Mouse (Mus musculus) liver, adult 2 months (tissue): ENCODE results near the gene Dctd. TPM values are rescaled to one million over a fixed set of nuclear protein-coding genes. Genes with fewer than 3 reads are reported as not detected.
A peak's percentile ranks its signal among the peaks of the same experiment; 100 is the strongest.

ENCODE experiments used
- DNase-seq: peaks from one replicate; pipeline ENCODE4 v3.0.0-alpha.2; 2011; ENCODE audit warnings: low read depth, low spot score; ENCODE audit errors: extremely low read depth
- H3K27ac ChIP-seq: fragments of 200-500 bp; replicated peaks from 2 replicates; pipeline ENCODE4 v1.5.1; 2012; ENCODE audit warnings: low read depth, mild to moderate bottlenecking, control low read depth, inconsistent platforms, low read length; ENCODE audit not compliant: insufficient read depth
- H3K27me3 ChIP-seq: fragments of 200-500 bp; 2 replicates; pipeline ENCODE4 v1.6.1; 2012; ENCODE audit warnings: mild to moderate bottlenecking, moderate library complexity, low read length, inconsistent platforms; ENCODE audit not compliant: control insufficient read depth, insufficient read depth
- H3K36me3 ChIP-seq: fragments of 200-500 bp; 2 replicates; pipeline ENCODE4 v1.6.1; 2012; ENCODE audit warnings: low read length, inconsistent platforms; ENCODE audit not compliant: control insufficient read depth, insufficient read depth
- H3K4me1 ChIP-seq: fragments of 200-500 bp; 2 replicates; pipeline ENCODE4 v1.6.1; 2011; ENCODE audit warnings: low read length; ENCODE audit not compliant: control insufficient read depth, insufficient read depth
- H3K4me3 ChIP-seq: fragments of 200-500 bp; 2 replicates; pipeline ENCODE4 v1.5.1; 2011; ENCODE audit warnings: low read depth, mild to moderate bottlenecking, control low read depth, low read length, moderate library complexity; ENCODE audit not compliant: insufficient read depth
- H3K79me2 ChIP-seq: fragments of 200-500 bp; 2 replicates; pipeline ENCODE4 v1.6.1; 2012; ENCODE audit warnings: inconsistent platforms, mild to moderate bottlenecking, low read length, moderate library complexity; ENCODE audit not compliant: control insufficient read depth, insufficient read depth
- H3K9ac ChIP-seq: fragments of 200-500 bp; 2 replicates; pipeline ENCODE4 v1.6.1; 2012; ENCODE audit warnings: low read depth, mild to moderate bottlenecking, control low read depth, inconsistent platforms, low read length
- CTCF ChIP-seq: fragments of 200-500 bp; IDR thresholded peaks from 2 replicates; pipeline ENCODE4 v1.5.1; 2011; ENCODE audit warnings: low read depth, low read length, control low read depth
- POLR2A ChIP-seq: fragments of 200-500 bp; IDR thresholded peaks from 2 replicates; pipeline ENCODE4 v1.6.1; 2011; ENCODE audit warnings: low read length, control low read depth; ENCODE audit not compliant: insufficient read depth; ENCODE audit errors: extremely low read depth
- WGBS: fragments of 180-500 bp; shearing (Covaris S2); methylation state at CpG from one replicate; pipeline ENCODE4 v1.1.7; 2018; 5-methylcytosine and 5-hydroxymethylcytosine counted together
- polyA plus RNA-seq: library from polyadenylated mRNA; depleted of rRNA; stranded (reverse); fragments of >200 nt; gene quantifications from 2 replicates; pipeline ENCODE4 v1.2.3, GENCODE M21; 2012
- total RNA-seq: library from RNA; depleted of rRNA; stranded (reverse); fragments of >200 nt; gene quantifications from 2 replicates; pipeline ENCODE4 v1.2.3, GENCODE M21; 2014

The Dctd gene
- total and polyA plus RNA-seq, 2 experiments = 0.09 to 0.35 TPM

DNA sequence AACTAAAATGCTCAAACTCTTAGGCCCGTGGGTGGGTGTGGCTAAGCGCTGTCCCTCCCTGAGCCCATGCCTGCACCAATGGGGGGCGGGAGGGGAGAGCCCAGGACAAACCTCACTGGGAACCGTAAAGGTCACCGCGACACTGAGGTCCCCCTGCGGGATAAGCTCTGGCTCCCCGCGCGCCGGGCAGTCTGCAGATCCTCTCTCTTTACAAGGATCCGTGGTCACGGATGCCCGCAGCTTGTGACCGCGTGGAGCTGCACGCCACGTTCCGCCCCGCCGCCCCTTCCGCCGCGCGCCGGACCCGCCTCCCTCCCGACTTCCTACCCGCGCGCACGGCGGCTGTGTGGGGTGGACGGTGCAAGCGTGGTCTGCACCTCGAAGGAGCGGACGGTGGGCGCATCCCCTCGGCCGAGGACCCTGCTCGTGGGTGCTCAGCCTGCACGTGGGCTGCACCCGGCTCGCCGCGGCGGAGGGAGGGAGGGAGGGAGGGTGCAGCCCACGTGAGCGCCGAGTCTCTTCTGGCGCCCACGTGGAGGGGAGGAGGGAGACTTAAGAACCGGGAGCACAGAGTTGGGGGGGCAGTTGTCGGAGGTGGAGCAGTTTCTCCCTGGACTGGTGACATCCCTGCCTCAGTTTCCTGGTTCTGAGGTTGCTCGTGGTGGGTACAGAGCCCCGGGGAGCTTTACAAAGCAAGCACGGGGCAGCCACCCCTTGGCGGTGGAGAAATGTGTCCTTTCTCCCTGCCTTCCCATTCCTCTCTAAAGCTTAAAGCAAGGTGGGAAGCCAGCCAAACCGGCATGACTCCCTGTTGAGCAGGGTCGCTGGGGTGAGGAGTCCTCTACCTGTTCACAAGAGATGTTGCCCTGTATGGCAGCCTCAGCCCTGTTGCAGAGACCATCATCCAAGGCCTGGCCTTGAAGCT is 11.2 kb downstream of the Dctd start:
- H3K36me3 ChIP-seq = no peaks in the 10 kb centered on the region
- peak overlapping the region; percentile 90 for H3K4me3 ChIP-seq
- no peaks in the 10 kb centered on the region for H3K79me2 ChIP-seq
- no peaks in the 10 kb centered on the region for H3K27me3 ChIP-seq
- no peak for DNase-seq
- no peaks in the 10 kb centered on the region for H3K4me1 ChIP-seq
- under 1% methylated on average over 60 of the region's 61 CpGs for WGBS
- no peak for TF ChIP-seq CTCF
- no peak for TF ChIP-seq POLR2A
- H3K9ac ChIP-seq = peak overlapping the region; percentile 71
- H3K27ac ChIP-seq = no peak overlapping the region

DNA sequence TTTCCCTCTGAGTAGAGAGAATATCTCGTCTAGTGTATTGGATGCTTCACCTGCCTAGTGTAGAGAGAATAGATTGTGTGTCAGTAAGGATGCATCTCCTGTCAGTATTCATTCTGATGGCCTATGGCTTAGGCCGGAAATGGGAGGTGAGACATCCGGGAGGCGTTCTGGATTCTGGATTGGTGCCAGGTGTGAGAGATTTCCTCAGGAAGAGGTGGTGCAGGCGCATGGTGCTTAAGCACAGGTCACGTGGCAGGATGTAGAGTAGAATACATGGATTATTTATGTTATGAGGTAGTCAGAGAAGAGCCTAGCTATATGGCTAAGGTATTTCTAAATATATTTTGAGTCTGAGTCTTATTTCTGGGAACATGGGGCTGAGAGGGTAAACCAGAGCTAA is 15.7 kb downstream of the Dctd start:
- DNase-seq = no peak
- WGBS = 85% methylated on average over 6 of the region's 6 CpGs

DNA sequence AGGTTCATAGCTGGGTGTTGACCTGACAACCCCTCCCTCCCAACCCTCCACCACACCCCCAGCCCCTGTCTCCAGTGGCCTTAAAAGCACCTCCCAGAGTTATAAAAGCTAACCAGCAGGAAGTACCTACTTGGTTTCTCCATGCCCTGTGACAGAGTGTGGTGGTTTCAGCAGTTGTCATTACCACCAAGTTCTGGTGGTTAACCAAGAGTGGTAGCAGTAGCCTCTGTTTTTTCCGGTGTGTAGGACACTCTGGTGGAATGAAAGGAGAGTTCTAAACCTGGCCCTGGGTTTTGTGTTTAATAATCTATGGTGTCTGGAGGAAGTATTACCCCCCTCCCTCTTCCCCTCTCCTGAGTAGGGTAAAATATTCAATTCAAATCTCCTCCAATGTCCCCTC is 24.1 kb downstream of the Dctd start:
- 100% methylated on average over 1 of the region's 1 CpGs for WGBS
- Histone ChIP-seq H3K4me1 (no peaks in the 10 kb centered on the region), H3K79me2 (no peaks in the 10 kb centered on the region), H3K36me3 (no peaks in the 10 kb centered on the region), H3K9ac (no peak overlapping the region), H3K27ac (no peak overlapping the region), H3K4me3 (no peak overlapping the region), H3K27me3 (no peaks in the 10 kb centered on the region)
- DNase-seq = no peak
- TF ChIP-seq POLR2A (no peak), CTCF (no peak)

More for the DNA sequence above, 15.7 kb downstream of the Dctd start:
- H3K27me3 ChIP-seq = no peaks in the 10 kb centered on the region
- H3K9ac ChIP-seq = no peak overlapping the region
- no peak for TF ChIP-seq POLR2A
- no peak for TF ChIP-seq CTCF
- H3K4me1 ChIP-seq = no peaks in the 10 kb centered on the region
- no peak overlapping the region for H3K4me3 ChIP-seq
- no peaks in the 10 kb centered on the region for H3K36me3 ChIP-seq
- no peaks in the 10 kb centered on the region for H3K79me2 ChIP-seq
- no peak overlapping the region for H3K27ac ChIP-seq

DNA sequence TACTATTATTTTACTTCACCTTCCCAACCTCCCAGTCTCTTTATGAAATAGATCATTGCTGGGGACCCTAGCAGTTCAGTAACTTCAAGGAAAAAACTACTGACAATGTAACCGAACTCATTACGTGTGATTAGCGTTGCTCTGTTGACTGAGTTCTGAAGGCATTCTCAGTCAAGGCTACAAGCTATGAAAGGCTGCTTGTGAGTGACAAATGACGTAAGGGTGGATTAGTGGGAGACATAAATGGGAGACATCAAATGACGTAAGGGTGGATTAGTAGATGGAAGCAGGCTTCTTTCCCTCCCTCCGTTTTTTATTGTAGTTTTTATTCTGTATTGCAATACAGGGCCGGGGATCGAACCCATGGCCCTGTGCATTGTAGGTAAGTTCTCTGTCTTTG is 26.0 kb downstream of the Dctd start:
- Histone ChIP-seq H3K9ac (no peak overlapping the region), H3K4me1 (no peaks in the 10 kb centered on the region), H3K4me3 (no peak overlapping the region), H3K36me3 (no peaks in the 10 kb centered on the region), H3K27ac (no peak overlapping the region), H3K27me3 (no peaks in the 10 kb centered on the region), H3K79me2 (no peaks in the 10 kb centered on the region)
- DNase-seq = no peak
- TF ChIP-seq POLR2A = no peak
- TF ChIP-seq CTCF = no peak
- WGBS = 93% methylated on average over 8 of the region's 8 CpGs

DNA sequence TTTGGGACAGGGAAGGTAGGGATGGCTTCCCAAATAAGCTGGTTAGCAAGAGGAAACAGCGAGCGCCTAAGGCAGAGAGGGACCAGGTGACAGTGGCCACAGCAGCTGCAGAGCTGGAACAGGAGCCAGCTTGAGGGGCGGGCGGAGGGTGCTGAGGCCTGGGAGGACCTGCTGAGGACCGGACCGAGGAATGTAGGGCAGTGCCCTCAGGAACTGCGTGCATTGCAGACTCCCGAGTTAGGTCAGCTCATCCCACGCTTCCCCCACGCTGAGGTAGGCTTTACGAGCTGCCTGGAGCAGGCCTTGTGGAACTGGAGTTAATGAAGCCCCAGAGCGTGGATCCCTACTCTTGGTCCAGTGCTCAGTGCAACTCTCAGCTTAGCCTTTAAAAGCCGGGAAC is 28.1 kb downstream of the Dctd start:
- Histone ChIP-seq H3K36me3 (no peaks in the 10 kb centered on the region), H3K9ac (no peak overlapping the region), H3K27me3 (no peaks in the 10 kb centered on the region), H3K27ac (no peak overlapping the region), H3K79me2 (no peaks in the 10 kb centered on the region), H3K4me1 (no peaks in the 10 kb centered on the region), H3K4me3 (no peak overlapping the region)
- TF ChIP-seq CTCF = no peak
- TF ChIP-seq POLR2A = no peak
- DNase-seq = no peak
- WGBS = 93% methylated on average over 13 of the region's 13 CpGs

DNA sequence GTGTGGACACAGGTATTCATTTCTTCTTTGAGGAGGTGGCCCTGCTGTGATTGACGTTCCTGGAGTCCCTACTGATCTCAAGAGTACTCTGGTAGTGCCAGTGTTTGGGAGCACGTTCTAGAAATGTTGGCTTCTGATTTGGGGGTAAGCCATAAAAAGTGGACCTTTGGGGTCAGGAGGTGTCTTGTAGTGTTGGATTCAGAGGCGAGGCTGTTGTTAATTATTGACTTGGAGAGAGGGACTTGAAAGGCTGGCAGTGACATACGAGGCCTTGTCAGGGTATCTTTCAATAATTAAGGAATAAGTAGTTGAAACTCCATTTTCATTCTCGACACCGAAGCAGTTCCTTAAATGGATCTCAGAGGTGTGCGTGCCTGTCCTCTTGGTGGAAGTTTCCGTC is 31.4 kb downstream of the Dctd start:
- Histone ChIP-seq H3K36me3 (no peaks in the 10 kb centered on the region), H3K4me1 (no peaks in the 10 kb centered on the region), H3K9ac (no peak overlapping the region), H3K27me3 (no peaks in the 10 kb centered on the region), H3K4me3 (no peak overlapping the region), H3K79me2 (no peaks in the 10 kb centered on the region), H3K27ac (no peak overlapping the region)
- 60% methylated on average over 8 of the region's 8 CpGs for WGBS
- no peak for DNase-seq
- TF ChIP-seq POLR2A (no peak), CTCF (no peak)
